Mouse (Mus musculus): ENCODE measurements at regions not wholly inside any gene's neighbourhood (a gene's known extent, or its start where the extent isn't known, plus 50 kb on each side); places are given as distances from the start of the nearest gene placed in this dataset.

GRCm38 (mm10) chr1:47794763-47795162, 902.1 kb upstream of the Slc39a10 start:
- no peak for TF ChIP-seq CTCF (IDR thresholded peaks at IDR 0.05; ENCODE audit: low read depth, low read length)
- no peak for TF ChIP-seq POLR2A (IDR thresholded peaks at IDR 0.05; ENCODE audit: extremely low read depth, insufficient read depth, low read length)
